Mouse (Mus musculus): ENCODE data around the gene Churc1. TPM values are rescaled to one million over a fixed set of nuclear protein-coding genes. Genes with fewer than 3 reads are reported as not detected.
"Not testable (repeated sequence)": the region's sequence is repeated elsewhere in the genome, so short reads cannot be mapped to it uniquely, and the experiment has no call there.

Churc1 gene
- polyA plus RNA-seq, 1 experiment from 2014 or later, result 135 TPM

GRCm38 (mm10) chr12:76776898-76777297 is 11.6 kb downstream of the Churc1 start:
- Histone ChIP-seq H3K9me3 (no peaks in the 10 kb centered on the region), H3K36me3 (peaks cover 5% of the 10 kb centered on the region; the same call in 1 of the 2 replicates), H3K4me3 (no peak overlapping the region), H3K27me3 (ENCODE audit: insufficient read depth, poor library complexity, severe bottlenecking) (no peaks in the 10 kb centered on the region), H3K4me1 (replicated peaks) (peaks cover 17% of the 10 kb centered on the region), H3K27ac (no peak overlapping the region)
- WGBS, result 92% methylated on average over 5 of the region's 5 CpGs
- DNase-seq (ENCODE audit: low spot score), result no peak

- H3K27ac ChIP-seq, result no peak overlapping the region
- H3K36me3 ChIP-seq, result peaks cover 5% of the 10 kb centered on the region; the same call in 1 of the 2 replicates
- no peaks in the 10 kb centered on the region for H3K9me3 ChIP-seq
- no peak for DNase-seq (ENCODE audit: low spot score)
- H3K4me1 ChIP-seq (replicated peaks), result peaks cover 17% of the 10 kb centered on the region
- no peaks in the 10 kb centered on the region for H3K27me3 ChIP-seq (ENCODE audit: insufficient read depth, poor library complexity, severe bottlenecking)
- H3K4me3 ChIP-seq, result no peak overlapping the region
Measured at GRCm38 (mm10) chr12:76777845-76778244, 12.5 kb downstream of the Churc1 start.

- no peak for DNase-seq (ENCODE audit: low spot score)
- no peaks in the 10 kb centered on the region for H3K9me3 ChIP-seq
- no peak overlapping the region for H3K27ac ChIP-seq
Measured at GRCm38 (mm10) chr12:76778305-76779083, 13.2 kb downstream of the Churc1 start.

GRCm38 (mm10) chr12:76779951-76780350 is 14.6 kb downstream of the Churc1 start:
- H3K4me3 ChIP-seq, result no peak overlapping the region
- H3K36me3 ChIP-seq, result peaks cover 5% of the 10 kb centered on the region; the same call in 1 of the 2 replicates
- WGBS, result 77% methylated on average over 5 of the region's 5 CpGs
- peaks cover 25% of the 10 kb centered on the region for H3K4me1 ChIP-seq (replicated peaks)
- no peak overlapping the region for H3K27ac ChIP-seq
- H3K9me3 ChIP-seq, result no peaks in the 10 kb centered on the region
- no peaks in the 10 kb centered on the region for H3K27me3 ChIP-seq (ENCODE audit: insufficient read depth, poor library complexity, severe bottlenecking)
- no peak for DNase-seq (ENCODE audit: low spot score)

More at GRCm38 (mm10) chr12:76778305-76779083, 13.2 kb downstream of the Churc1 start:
- Histone ChIP-seq H3K27me3 (ENCODE audit: insufficient read depth, poor library complexity, severe bottlenecking) (no peaks in the 10 kb centered on the region), H3K4me1 (replicated peaks) (peaks cover 17% of the 10 kb centered on the region), H3K36me3 (peaks cover 5% of the 10 kb centered on the region; the same call in 1 of the 2 replicates), H3K4me3 (no peak overlapping the region)
- WGBS, result 89% methylated on average over 10 of the region's 10 CpGs

- H3K4me1 ChIP-seq (replicated peaks), result peaks cover 21% of the 10 kb centered on the region
- no peaks in the 10 kb centered on the region for H3K9me3 ChIP-seq
- 71% methylated on average over 12 of the region's 12 CpGs for WGBS
- H3K36me3 ChIP-seq, result peaks cover 5% of the 10 kb centered on the region; the same call in 1 of the 2 replicates
- no peaks in the 10 kb centered on the region for H3K27me3 ChIP-seq (ENCODE audit: insufficient read depth, poor library complexity, severe bottlenecking)
- peak; percentile 31 for DNase-seq (ENCODE audit: low spot score)
- H3K27ac ChIP-seq, result peak overlapping the region; percentile 64; the same call in 1 of the 2 replicates
- H3K4me3 ChIP-seq, result no peak overlapping the region
Measured at GRCm38 (mm10) chr12:76780639-76781468, 15.5 kb downstream of the Churc1 start.

- Histone ChIP-seq H3K36me3 (no peaks in the 10 kb centered on the region), H3K4me1 (replicated peaks) (peaks cover 21% of the 10 kb centered on the region), H3K27me3 (ENCODE audit: insufficient read depth, poor library complexity, severe bottlenecking) (no peaks in the 10 kb centered on the region), H3K4me3 (no peak overlapping the region), H3K27ac (no peak overlapping the region), H3K9me3 (no peaks in the 10 kb centered on the region)
- 68% methylated on average over 10 of the region's 10 CpGs for WGBS
- no peak for DNase-seq (ENCODE audit: low spot score)
Measured at GRCm38 (mm10) chr12:76784056-76784619, 18.8 kb downstream of the Churc1 start.

- no peaks in the 10 kb centered on the region for H3K9me3 ChIP-seq
- no peaks in the 10 kb centered on the region for H3K27me3 ChIP-seq (ENCODE audit: insufficient read depth, poor library complexity, severe bottlenecking)
- WGBS, result 79% methylated on average over 8 of the region's 8 CpGs
- no peaks in the 10 kb centered on the region for H3K4me1 ChIP-seq (replicated peaks)
- no peak overlapping the region for H3K4me3 ChIP-seq
- H3K36me3 ChIP-seq, result no peaks in the 10 kb centered on the region
- H3K27ac ChIP-seq, result no peak overlapping the region
- no peak for DNase-seq (ENCODE audit: low spot score)
Measured at GRCm38 (mm10) chr12:76790446-76791084, 25.2 kb downstream of the Churc1 start.

GRCm38 (mm10) chr12:76792540-76792939 is 27.2 kb downstream of the Churc1 start:
- H3K4me3 ChIP-seq; H3K27ac ChIP-seq; H3K36me3 ChIP-seq; DNase-seq (ENCODE audit: low spot score); H3K4me1 ChIP-seq (replicated peaks); H3K27me3 ChIP-seq (ENCODE audit: insufficient read depth, poor library complexity, severe bottlenecking); H3K9me3 ChIP-seq: not testable (repeated sequence)
- 56% methylated on average over 14 of the region's 14 CpGs for WGBS

- no peak within 1 kb of the TSS for H3K27ac ChIP-seq
- peaks cover 23% of the 10 kb centered on the region for H3K4me1 ChIP-seq (replicated peaks)
- 75% methylated on average over 5 of the region's 5 CpGs for WGBS
- H3K4me3 ChIP-seq, result no peak within 1 kb of the TSS
- no peaks in the 10 kb centered on the region for H3K36me3 ChIP-seq
- H3K9me3 ChIP-seq, result no peaks in the 10 kb centered on the region
- no peak for DNase-seq (ENCODE audit: low spot score)
- 0 out of 2 replicates have a peak, but pooled peaks cover 10% of the 10 kb centered on the region for H3K27me3 ChIP-seq (ENCODE audit: insufficient read depth, poor library complexity, severe bottlenecking)
Measured at GRCm38 (mm10) chr12:76795350-76795749, 30.0 kb downstream of the Churc1 start, which contains the start of gene Gpx2. TSS of gene Gpx2 (minus strand) at chr12:76795554.

GRCm38 (mm10) chr12:76796938-76797539 is 31.7 kb downstream of the Churc1 start:
- 87% methylated on average over 7 of the region's 7 CpGs for WGBS
- Histone ChIP-seq H3K9me3 (no peaks in the 10 kb centered on the region), H3K27ac (no peak overlapping the region), H3K4me3 (no peak overlapping the region), H3K4me1 (replicated peaks) (peaks cover 30% of the 10 kb centered on the region), H3K27me3 (ENCODE audit: insufficient read depth, poor library complexity, severe bottlenecking) (0 out of 2 replicates have a peak, but pooled peaks cover 10% of the 10 kb centered on the region), H3K36me3 (0 out of 2 replicates have a peak, but pooled peaks cover 5% of the 10 kb centered on the region)
- no peak for DNase-seq (ENCODE audit: low spot score)

GRCm38 (mm10) chr12:76798008-76798720 is 32.8 kb downstream of the Churc1 start:
- WGBS, result 61% methylated on average over 5 of the region's 5 CpGs
- Histone ChIP-seq H3K27me3 (ENCODE audit: insufficient read depth, poor library complexity, severe bottlenecking) (0 out of 2 replicates have a peak, but pooled peaks cover 10% of the 10 kb centered on the region), H3K4me1 (replicated peaks) (peaks cover 30% of the 10 kb centered on the region), H3K9me3 (no peaks in the 10 kb centered on the region), H3K4me3 (no peak overlapping the region), H3K27ac (no peak overlapping the region), H3K36me3 (0 out of 2 replicates have a peak, but pooled peaks cover 5% of the 10 kb centered on the region)
- DNase-seq (ENCODE audit: low spot score), result no peak
